Mouse (Mus musculus) small intestine, adult 10 weeks (tissue): Measurements from ENCODE around the gene Spc25. TPM values are rescaled to one million over a fixed set of nuclear protein-coding genes. Genes with fewer than 3 reads are reported as not detected.

ENCODE experiments used
- polyA plus RNA-seq: library from polyadenylated mRNA; stranded (reverse); fragments of 350-450 nt; fragmentation: Illumina TruSeq; extraction: RNeasy Lipid Tissue Mini Kit (QIAGEN cat#74804); gene quantifications from one replicate; pipeline ENCODE4 v1.2.3, GENCODE M21; 2014; ENCODE audit warnings: low replicate concordance

The Spc25 gene
- 59.3 TPM for polyA plus RNA-seq

GRCm38 (mm10) chr2:69205791-69206351 is at the start of gene Spc25:
Spc25 (minus strand) TSS chr2:69206194.

DNA sequence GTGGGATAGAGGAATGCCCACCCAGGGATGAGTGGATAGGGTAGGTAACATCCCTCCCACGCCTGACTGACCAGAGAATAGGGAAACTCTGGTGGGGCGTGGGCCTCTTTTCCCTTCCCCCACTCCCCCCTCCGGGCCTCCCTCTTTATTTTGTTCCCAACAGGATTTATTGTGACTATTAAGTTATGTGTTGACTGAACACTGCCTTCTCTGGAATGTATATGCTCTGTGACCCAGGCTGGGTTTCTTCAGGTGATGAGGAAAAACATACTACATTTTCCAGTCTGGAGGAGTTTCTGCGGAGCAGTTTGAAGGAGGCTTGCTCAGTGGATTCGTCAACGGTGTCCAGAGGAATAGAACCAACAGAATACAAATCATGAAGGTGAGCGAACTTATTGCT is 4.8 kb upstream of the Spc25 start, which contains the start of gene G6pc2:
Gene G6pc2 (plus strand): TSS at position 301 of the 400 bp plus-strand sequence.

Other genes starting within 250 kb of the Spc25 start
- gene Nostrin, start 70.4 kb downstream of the Spc25 start, polyA plus RNA-seq = 129 TPM
- 0.56 TPM for gene G6pc2, start 4.9 kb upstream of the Spc25 start, polyA plus RNA-seq
- 0.07 TPM for gene Abcb11, start 136.4 kb upstream of the Spc25 start, polyA plus RNA-seq
- 5.8 TPM for gene Dhrs9, start 174.3 kb upstream of the Spc25 start, polyA plus RNA-seq